Mouse (Mus musculus) hindbrain, embryonic 12.5 days (tissue): ENCODE measurements at regions not wholly inside any gene's neighbourhood (a gene's known extent, or its start where the extent isn't known, plus 50 kb on each side); places are given as distances from the start of the nearest gene placed in this dataset.

Source experiments
- ATAC-seq: fragments of 200-750 bp; cut with Nextera tagmentation; 2 replicates; pipeline ENCODE4 v1.8.0; 2017; ENCODE audit warnings: moderate TSS enrichment; ENCODE audit not compliant: low FRiP score
- H3K27ac ChIP-seq: fragments of 300-500 bp; sonication (generic); 2 replicates; pipeline ENCODE4 v1.5.1; 2016; ENCODE audit warnings: mild to moderate bottlenecking
- H3K27me3 ChIP-seq: fragments of 300-500 bp; sonication (generic); 2 replicates; pipeline ENCODE4 v1.6.1; 2016; ENCODE audit warnings: mild to moderate bottlenecking
- H3K36me3 ChIP-seq: fragments of 300-500 bp; sonication (generic); 2 replicates; pipeline ENCODE4 v1.6.1; 2016; ENCODE audit warnings: mild to moderate bottlenecking
- H3K4me1 ChIP-seq: fragments of 300-500 bp; sonication (generic); 2 replicates; pipeline ENCODE4 v1.6.1; 2016
- H3K4me2 ChIP-seq: fragments of 300-500 bp; sonication (generic); replicated peaks from 2 replicates; pipeline ENCODE4 v1.6.1; 2016; ENCODE audit warnings: mild to moderate bottlenecking
- H3K4me3 ChIP-seq: fragments of 300-500 bp; sonication (generic); 2 replicates; pipeline ENCODE4 v1.5.1; 2016; ENCODE audit warnings: mild to moderate bottlenecking
- H3K9ac ChIP-seq: fragments of 300-500 bp; sonication (generic); 2 replicates; pipeline ENCODE4 v1.6.1; 2016; ENCODE audit warnings: mild to moderate bottlenecking, moderate library complexity
- H3K9me3 ChIP-seq: fragments of 300-500 bp; sonication (generic); replicated peaks from 2 replicates; pipeline ENCODE4 v1.6.1; 2016; ENCODE audit warnings: mild to moderate bottlenecking
- WGBS: fragments of 180-500 bp; shearing (Covaris S2); methylation state at CpG from one replicate; pipeline ENCODE4 v1.1.7; 2016; 5-methylcytosine and 5-hydroxymethylcytosine counted together

- Histone ChIP-seq H3K27me3 (no peaks in the 10 kb centered on the region), H3K36me3 (no peaks in the 10 kb centered on the region), H3K4me2 (no peak overlapping the region), H3K9ac (no peak overlapping the region), H3K9me3 (no peaks in the 10 kb centered on the region), H3K4me3 (no peak overlapping the region), H3K27ac (no peak overlapping the region), H3K4me1 (no peaks in the 10 kb centered on the region)
- ATAC-seq = no peak
- 89% methylated on average over 15 of the region's 15 CpGs for WGBS
Measured at GRCm38 (mm10) chr13:112046247-112047211, 237.7 kb upstream of the Map3k1 start.

- Histone ChIP-seq H3K36me3 (no peaks in the 10 kb centered on the region), H3K4me3 (no peak overlapping the region), H3K9me3 (no peaks in the 10 kb centered on the region), H3K9ac (no peak overlapping the region), H3K4me2 (no peak overlapping the region), H3K27me3 (no peaks in the 10 kb centered on the region), H3K27ac (no peak overlapping the region), H3K4me1 (no peaks in the 10 kb centered on the region)
- 84% methylated on average over 3 of the region's 3 CpGs for WGBS
- ATAC-seq = no peak
Measured at GRCm38 (mm10) chr13:112047408-112047807, 238.6 kb upstream of the Map3k1 start.

GRCm38 (mm10) chr13:112047874-112048273 lies 239.1 kb upstream of the Map3k1 start:
- Histone ChIP-seq H3K27me3 (no peaks in the 10 kb centered on the region), H3K4me3 (no peak overlapping the region), H3K27ac (no peak overlapping the region), H3K9ac (no peak overlapping the region), H3K4me2 (no peak overlapping the region), H3K36me3 (no peaks in the 10 kb centered on the region), H3K4me1 (no peaks in the 10 kb centered on the region), H3K9me3 (no peaks in the 10 kb centered on the region)
- WGBS = 77% methylated on average over 13 of the region's 13 CpGs
- ATAC-seq = no peak

- ATAC-seq = no peak
- Histone ChIP-seq H3K4me2 (no peak overlapping the region), H3K9ac (no peak overlapping the region), H3K4me3 (no peak overlapping the region), H3K9me3 (no peaks in the 10 kb centered on the region), H3K4me1 (no peaks in the 10 kb centered on the region), H3K27ac (no peak overlapping the region), H3K27me3 (no peaks in the 10 kb centered on the region), H3K36me3 (no peaks in the 10 kb centered on the region)
- WGBS = 79% methylated on average over 6 of the region's 6 CpGs
Measured at GRCm38 (mm10) chr13:112048327-112048726, 239.5 kb upstream of the Map3k1 start.

- Histone ChIP-seq H3K27ac (no peak overlapping the region), H3K9me3 (no peaks in the 10 kb centered on the region), H3K4me1 (no peaks in the 10 kb centered on the region), H3K36me3 (no peaks in the 10 kb centered on the region), H3K9ac (no peak overlapping the region), H3K4me2 (no peak overlapping the region), H3K27me3 (no peaks in the 10 kb centered on the region), H3K4me3 (no peak overlapping the region)
- no peak for ATAC-seq
- WGBS = 90% methylated on average over 11 of the region's 11 CpGs
Measured at GRCm38 (mm10) chr13:112050892-112051291, 237.4 kb upstream of the Ankrd55 start.

GRCm38 (mm10) chr13:112052011-112052410 lies 236.2 kb upstream of the Ankrd55 start:
- no peak for ATAC-seq
- 81% methylated on average over 3 of the region's 3 CpGs for WGBS

GRCm38 (mm10) chr13:112052456-112052855 lies 235.8 kb upstream of the Ankrd55 start:
- Histone ChIP-seq H3K9ac (no peak overlapping the region), H3K27me3 (no peaks in the 10 kb centered on the region), H3K4me2 (no peak overlapping the region), H3K27ac (no peak overlapping the region), H3K36me3 (no peaks in the 10 kb centered on the region), H3K4me3 (no peak overlapping the region), H3K4me1 (no peaks in the 10 kb centered on the region), H3K9me3 (no peaks in the 10 kb centered on the region)
- no peak for ATAC-seq
- WGBS = 91% methylated on average over 3 of the region's 3 CpGs

More at GRCm38 (mm10) chr13:112052011-112052410, 236.2 kb upstream of the Ankrd55 start:
- Histone ChIP-seq H3K36me3 (no peaks in the 10 kb centered on the region), H3K9ac (no peak overlapping the region), H3K27ac (no peak overlapping the region), H3K4me1 (no peaks in the 10 kb centered on the region), H3K4me3 (no peak overlapping the region), H3K4me2 (no peak overlapping the region), H3K9me3 (no peaks in the 10 kb centered on the region), H3K27me3 (no peaks in the 10 kb centered on the region)

- Histone ChIP-seq H3K9ac (no peak overlapping the region), H3K9me3 (no peaks in the 10 kb centered on the region), H3K36me3 (no peaks in the 10 kb centered on the region), H3K4me2 (no peak overlapping the region), H3K4me1 (no peaks in the 10 kb centered on the region), H3K4me3 (no peak overlapping the region), H3K27me3 (no peaks in the 10 kb centered on the region), H3K27ac (no peak overlapping the region)
- WGBS = 87% methylated on average over 6 of the region's 6 CpGs
- no peak for ATAC-seq
Measured at GRCm38 (mm10) chr13:112054879-112055371, 233.3 kb upstream of the Ankrd55 start.

- Histone ChIP-seq H3K27me3 (no peaks in the 10 kb centered on the region), H3K4me1 (no peaks in the 10 kb centered on the region), H3K4me3 (no peak overlapping the region), H3K9me3 (no peaks in the 10 kb centered on the region), H3K9ac (no peak overlapping the region), H3K36me3 (no peaks in the 10 kb centered on the region), H3K27ac (no peak overlapping the region), H3K4me2 (no peak overlapping the region)
- WGBS = 84% methylated on average over 11 of the region's 11 CpGs
- ATAC-seq = no peak
Measured at GRCm38 (mm10) chr13:112058218-112058617, 230.0 kb upstream of the Ankrd55 start.

- H3K4me3 ChIP-seq = no peak overlapping the region
- no peaks in the 10 kb centered on the region for H3K27me3 ChIP-seq
- peaks cover 2% of the 10 kb centered on the region; the same call in 1 of the 2 replicates for H3K4me1 ChIP-seq
- no peaks in the 10 kb centered on the region for H3K9me3 ChIP-seq
- no peak overlapping the region for H3K9ac ChIP-seq
- 84% methylated on average over 6 of the region's 6 CpGs for WGBS
- ATAC-seq = no peak
- no peaks in the 10 kb centered on the region for H3K36me3 ChIP-seq
- H3K27ac ChIP-seq = no peak overlapping the region
- H3K4me2 ChIP-seq = no peak overlapping the region
Measured at GRCm38 (mm10) chr13:112058771-112059170, 229.5 kb upstream of the Ankrd55 start.

GRCm38 (mm10) chr13:112062024-112062423 lies 226.2 kb upstream of the Ankrd55 start:
- no peak overlapping the region for H3K4me2 ChIP-seq
- H3K4me3 ChIP-seq = no peak overlapping the region
- H3K27me3 ChIP-seq = no peaks in the 10 kb centered on the region
- H3K4me1 ChIP-seq = peaks cover 4% of the 10 kb centered on the region; the same call in 1 of the 2 replicates
- WGBS = 93% methylated on average over 8 of the region's 8 CpGs
- no peaks in the 10 kb centered on the region for H3K36me3 ChIP-seq
- no peaks in the 10 kb centered on the region for H3K9me3 ChIP-seq
- H3K27ac ChIP-seq = no peak overlapping the region
- ATAC-seq = no peak
- no peak overlapping the region for H3K9ac ChIP-seq

GRCm38 (mm10) chr13:112063409-112064111 lies 224.7 kb upstream of the Ankrd55 start:
- no peaks in the 10 kb centered on the region for H3K27me3 ChIP-seq
- ATAC-seq = no peak
- H3K9ac ChIP-seq = no peak overlapping the region
- H3K4me1 ChIP-seq = peaks cover 4% of the 10 kb centered on the region; the same call in 1 of the 2 replicates
- WGBS = 63% methylated on average over 11 of the region's 11 CpGs
- no peaks in the 10 kb centered on the region for H3K36me3 ChIP-seq
- H3K4me2 ChIP-seq = no peak overlapping the region
- no peaks in the 10 kb centered on the region for H3K9me3 ChIP-seq
- no peak overlapping the region for H3K27ac ChIP-seq
- no peak overlapping the region for H3K4me3 ChIP-seq
